Mouse (Mus musculus) kidney, adult 2 months (tissue): ENCODE data around the gene Cd5.

Experiments
- CTCF ChIP-seq: fragments of 200-500 bp; conservative IDR thresholded peaks from 2 replicates; pipeline ENCODE4 v1.5.1; 2011; ENCODE audit warnings: low read depth, mild to moderate bottlenecking, control low read depth, low read length, moderate library complexity, mixed read lengths; ENCODE audit not compliant: insufficient read depth, insufficient read length
- POLR2A ChIP-seq: fragments of 200-500 bp; IDR thresholded peaks from one replicate; pipeline ENCODE4 v1.6.1; 2011; ENCODE audit warnings: low read depth, low read length, control low read depth

DNA sequence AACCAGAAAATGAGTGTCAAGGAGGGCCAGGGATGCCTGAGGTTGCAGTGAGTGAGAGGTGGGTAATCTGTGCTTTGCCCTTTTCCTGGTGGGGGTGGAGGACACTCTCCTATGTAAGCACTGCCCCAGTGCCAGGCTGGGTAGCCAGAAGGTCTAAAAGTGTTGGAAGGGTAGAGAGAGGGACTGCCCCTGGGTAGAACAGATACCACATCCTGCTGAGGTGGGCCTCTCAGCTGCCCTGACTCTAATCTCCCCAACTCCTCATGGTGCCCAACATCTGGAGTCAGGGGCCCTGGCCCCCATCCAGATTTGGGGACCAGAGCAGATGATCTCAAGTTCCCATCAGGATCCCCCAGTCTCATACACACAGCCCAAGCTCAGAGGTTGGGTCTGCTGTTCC, 18.3 kb upstream of the Cd5 start:
- no peak for TF ChIP-seq CTCF
- no peak for TF ChIP-seq POLR2A
